Mouse (Mus musculus) ES-CJ7 (cell line): ENCODE measurements around the gene Gigyf1.
A peak's percentile ranks its signal among the peaks of the same experiment; 100 is the strongest.

Experiments used
- DNase-seq: peaks from one replicate; pipeline ENCODE4 v3.0.0; 2011; ENCODE audit warnings: low read depth, low spot score

Gene Gigyf1

DNA sequence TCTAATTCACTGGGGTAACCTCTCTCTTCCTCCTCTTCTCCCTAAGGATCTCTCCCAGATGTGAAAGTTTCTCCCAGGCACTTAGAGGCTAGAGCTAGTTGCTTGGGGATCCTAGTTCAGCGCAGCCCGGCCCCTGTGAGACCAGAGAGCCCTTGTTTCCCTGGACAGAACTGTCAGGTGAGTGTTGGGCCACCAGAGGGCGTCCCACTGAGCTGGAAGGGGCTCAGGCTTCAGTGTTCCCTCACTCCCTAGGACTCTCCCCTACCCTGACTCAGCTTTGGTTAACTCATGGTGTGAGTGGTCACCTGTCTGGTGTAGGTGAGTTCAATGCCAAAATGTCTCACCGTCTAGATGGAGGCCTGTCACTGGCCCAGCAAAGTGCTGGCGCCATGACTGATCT lies at the start of gene Gigyf1:
Gigyf1 (plus strand) TSS at position 113 of the 400 bp plus-strand sequence.
- peak; percentile 65 for DNase-seq

DNA sequence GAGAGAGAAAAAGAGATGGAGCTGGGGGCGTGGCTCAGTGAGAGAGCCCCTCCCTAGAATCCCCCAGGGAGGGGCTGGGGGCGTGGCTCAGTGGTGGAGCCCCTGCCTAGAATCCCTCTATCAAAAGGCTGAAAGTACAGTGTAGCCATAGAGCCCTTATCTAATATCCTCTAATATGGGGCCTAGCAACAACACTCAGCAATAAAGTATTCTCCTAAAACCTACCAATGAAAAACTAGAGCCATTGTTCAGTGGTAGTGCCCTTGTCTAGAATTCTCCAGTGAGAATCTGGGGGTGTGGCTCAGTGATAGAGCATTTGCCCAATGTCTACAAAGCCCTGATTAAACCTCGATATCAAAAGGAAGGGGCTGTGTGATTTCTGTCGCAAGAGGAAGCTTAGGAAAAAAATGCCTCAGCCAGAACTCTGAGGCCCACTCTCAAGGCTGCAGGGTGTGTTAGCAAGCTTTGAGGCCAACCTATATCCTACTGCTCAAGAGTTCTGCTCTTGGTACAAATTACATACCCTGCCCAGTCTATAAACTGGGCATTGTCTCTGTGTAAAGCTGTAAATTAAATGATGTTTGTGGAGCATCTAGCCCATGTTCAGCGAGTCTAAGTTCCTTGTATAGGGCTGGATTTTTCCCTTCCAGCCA lies 46.0 kb upstream of the Gigyf1 start:
- no peak for DNase-seq

DNA sequence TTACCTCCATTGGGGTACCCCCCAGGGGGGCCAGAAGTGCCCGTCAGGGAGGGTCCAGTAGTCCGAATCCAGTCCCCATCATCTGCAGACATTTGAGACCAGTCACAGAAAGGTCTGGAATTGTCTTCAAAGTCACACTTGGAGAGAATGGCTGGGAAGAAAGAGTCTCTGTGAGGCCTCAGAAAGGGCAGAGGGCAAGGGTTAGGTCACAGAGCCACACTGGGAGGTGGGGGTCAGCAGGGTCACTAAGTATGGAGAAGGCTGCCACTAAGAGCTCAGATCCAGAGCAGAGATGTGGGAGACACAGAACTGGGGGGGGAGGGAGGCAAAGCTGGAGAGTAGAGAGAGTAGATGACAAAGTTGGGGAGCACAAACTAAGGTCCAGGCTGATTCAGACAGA lies 44.0 kb upstream of the Gigyf1 start:
- DNase-seq: no peak

DNA sequence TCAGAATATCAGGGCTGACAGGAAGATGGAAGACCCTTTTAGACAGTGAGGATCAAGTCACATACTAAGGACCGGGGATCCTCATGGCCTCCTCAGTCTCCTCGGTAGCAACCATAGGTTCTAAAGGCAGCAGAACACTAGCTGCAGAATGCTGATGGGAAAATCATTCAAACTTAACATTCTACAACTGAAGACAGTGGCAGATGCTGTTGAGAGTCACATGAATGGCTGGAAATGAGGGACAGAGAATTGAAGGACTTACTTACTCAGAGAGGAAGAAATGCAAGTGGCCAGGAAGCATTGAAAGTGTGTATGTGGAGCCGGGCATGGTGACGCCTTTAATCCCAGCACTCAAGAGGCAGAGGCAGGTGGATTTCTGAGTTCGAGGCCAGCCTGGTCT lies 41.4 kb upstream of the Gigyf1 start, which contains the start of gene Zan:
Zan (minus strand) TSS at position 101 of the 400 bp plus-strand sequence.
- DNase-seq: no peak

DNA sequence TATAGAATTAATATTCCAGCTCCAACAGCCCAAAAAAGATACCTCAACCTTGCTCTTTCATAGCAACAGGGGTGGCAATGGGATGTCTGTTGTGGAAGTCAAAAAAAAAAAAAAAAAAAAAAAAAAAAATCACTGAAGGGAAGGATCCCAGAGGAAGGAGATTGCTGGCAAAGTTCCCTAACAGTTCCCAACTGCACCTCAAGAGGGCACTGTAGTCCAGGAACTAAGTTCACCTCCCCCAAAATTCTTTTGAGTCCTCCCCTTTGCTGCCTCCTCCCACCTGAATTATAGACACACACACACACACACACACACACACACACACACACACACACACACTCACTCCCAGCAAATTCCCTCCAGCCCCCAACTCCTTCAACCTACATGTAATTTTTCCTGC lies 37.2 kb upstream of the Gigyf1 start:
- DNase-seq: peak; percentile 86

DNA sequence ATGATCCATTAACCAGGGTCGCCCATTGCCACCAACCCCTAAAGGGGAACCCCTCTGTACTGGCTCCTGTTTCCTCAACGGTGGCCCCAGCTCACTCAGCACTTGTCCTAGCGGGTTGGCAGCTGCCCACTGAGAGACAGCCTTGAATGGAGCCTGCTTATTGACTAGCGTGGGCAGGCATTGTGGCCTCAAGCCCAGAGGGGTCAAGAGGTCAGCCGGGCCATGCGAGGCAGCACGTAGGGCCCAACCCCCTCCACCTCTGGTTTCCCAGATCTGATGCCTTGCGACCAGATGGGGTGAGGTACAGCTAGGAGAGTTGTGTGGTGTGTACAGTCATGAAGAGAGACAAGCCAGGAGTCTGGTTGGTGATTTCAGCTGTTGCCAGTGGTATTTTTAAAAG lies 36.5 kb upstream of the Gigyf1 start:
- no peak for DNase-seq

DNA sequence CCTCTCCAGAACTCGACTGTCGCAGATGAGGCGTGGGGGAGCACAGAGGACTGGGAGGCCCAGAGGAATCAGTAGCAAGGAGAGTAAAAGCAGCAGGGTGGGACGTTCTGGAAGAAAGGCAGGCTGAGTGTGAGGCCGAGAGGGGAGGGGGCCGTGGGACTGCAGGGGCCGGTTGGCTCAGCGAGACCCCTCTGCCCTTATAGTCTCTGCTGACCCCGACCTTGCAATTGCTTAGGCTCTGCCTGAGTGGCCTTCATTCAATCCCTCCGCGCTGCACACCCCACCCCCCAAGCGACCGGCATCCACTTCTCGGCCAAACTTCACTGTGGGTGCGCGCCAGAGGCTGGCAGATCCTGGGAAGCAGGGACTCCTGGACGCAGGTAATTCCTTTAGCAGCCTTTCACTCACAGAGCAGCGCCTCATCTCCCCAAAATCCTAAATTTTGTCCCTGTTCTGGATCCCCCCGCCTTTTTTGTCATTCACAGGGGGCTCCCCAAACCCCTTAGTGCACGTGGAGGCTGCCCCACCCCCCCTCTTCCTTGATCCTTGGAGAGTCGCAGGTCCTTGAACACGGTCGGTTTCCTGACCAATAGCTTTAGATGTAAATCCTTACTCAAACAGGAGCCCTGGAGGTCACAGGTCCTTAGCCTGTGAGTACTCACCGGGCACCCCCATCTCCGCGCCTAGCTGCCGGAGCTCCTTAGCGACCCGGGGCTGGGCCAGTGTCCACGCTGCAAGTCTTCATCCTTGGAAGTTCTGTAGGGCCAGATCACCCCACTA lies 33.1 kb upstream of the Gigyf1 start:
- DNase-seq: no peak

DNA sequence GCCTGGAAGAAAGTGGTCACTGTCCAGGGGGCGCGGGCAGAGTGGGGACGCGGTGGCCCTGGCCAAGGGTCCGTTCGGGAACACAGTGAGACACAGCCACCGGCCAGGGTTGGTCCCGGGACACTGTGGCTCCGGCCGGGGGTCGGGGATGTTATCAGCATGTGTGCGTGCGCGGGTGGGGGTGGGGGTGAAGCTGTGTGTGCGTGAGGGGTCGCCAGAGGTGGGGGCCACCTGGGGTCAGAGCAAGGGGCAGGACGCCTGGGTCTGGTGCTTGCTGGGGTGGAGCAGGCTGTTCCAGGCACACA lies 32.5 kb upstream of the Gigyf1 start:
- DNase-seq: no peak

DNA sequence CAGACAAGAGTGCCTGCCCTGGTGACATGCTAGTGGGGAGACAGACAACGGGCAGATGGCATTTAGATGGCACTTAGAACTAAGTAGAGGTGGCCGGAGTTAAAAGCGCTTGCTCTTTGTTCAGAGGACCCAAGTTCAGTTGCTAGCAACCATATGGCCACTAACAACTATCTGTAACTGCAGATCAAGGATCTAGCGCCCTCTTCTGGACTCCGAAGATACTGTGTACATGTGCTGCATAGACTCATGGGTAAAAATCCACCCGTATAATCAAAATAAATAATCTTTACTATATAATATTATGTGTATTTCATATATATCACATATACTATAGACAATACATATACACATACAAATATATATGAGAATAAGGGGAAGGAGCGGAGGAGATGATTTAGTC lies 30.7 kb upstream of the Gigyf1 start:
- DNase-seq: peak; percentile 83

DNA sequence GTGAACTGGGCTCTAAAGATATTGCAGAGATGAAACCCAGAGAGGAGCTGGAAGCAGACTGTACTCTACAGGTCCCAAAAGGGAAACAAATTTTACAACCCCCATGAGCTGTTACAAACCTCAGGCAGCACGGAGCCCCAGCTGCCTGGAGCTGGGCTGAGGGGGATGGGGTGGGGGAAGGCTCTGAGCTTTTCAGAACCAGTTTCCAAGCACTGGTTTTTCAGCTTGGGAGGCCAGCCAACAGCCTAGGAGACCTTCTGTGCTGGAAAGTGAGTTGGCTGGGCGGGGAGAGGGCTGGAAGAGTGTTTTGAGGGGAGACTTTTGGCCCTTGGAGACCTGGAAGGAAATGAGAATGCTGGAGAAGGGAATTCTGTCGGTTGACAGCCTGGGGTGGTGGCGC lies 26.8 kb upstream of the Gigyf1 start:
- DNase-seq: no peak

DNA sequence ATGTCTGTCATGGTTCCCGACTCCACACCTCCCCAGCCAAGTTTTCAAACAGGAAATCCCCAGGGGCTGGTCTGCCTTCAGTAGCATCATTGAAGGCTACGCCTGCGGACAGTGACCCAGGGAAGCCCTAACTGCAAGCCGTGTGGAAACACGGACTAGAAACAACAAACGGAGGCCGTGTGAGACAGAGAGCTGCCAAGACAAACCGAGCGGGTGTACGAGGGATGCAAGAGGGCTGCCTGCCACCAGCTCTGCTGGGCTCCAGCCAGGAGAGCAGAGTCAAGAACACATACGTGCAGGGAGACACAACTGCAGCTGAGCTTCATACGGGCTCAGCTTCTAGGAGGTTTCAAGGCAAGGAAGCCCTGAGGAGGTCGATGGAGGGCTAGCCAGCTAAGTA lies 24.5 kb upstream of the Gigyf1 start:
- no peak for DNase-seq

DNA sequence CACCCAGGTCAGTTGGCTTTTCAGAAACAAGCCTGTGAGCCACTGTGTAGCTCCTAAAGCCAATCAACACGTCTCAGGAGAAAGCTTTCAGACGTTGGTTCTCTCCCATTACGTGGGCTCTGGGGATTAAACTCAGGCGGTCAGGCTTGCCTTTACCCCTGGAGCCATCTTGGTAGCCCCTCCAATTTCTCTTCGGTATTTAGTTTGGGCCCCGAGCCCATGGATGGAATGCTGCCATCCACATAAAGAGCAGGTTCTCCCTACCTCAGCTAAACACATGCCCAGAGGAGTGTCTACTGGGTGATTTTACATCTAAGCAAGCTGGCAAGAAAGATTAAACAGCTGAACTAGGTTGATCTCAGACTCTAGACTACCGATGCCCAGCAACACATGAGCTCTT lies 18.2 kb upstream of the Gigyf1 start:
- DNase-seq: no peak

DNA sequence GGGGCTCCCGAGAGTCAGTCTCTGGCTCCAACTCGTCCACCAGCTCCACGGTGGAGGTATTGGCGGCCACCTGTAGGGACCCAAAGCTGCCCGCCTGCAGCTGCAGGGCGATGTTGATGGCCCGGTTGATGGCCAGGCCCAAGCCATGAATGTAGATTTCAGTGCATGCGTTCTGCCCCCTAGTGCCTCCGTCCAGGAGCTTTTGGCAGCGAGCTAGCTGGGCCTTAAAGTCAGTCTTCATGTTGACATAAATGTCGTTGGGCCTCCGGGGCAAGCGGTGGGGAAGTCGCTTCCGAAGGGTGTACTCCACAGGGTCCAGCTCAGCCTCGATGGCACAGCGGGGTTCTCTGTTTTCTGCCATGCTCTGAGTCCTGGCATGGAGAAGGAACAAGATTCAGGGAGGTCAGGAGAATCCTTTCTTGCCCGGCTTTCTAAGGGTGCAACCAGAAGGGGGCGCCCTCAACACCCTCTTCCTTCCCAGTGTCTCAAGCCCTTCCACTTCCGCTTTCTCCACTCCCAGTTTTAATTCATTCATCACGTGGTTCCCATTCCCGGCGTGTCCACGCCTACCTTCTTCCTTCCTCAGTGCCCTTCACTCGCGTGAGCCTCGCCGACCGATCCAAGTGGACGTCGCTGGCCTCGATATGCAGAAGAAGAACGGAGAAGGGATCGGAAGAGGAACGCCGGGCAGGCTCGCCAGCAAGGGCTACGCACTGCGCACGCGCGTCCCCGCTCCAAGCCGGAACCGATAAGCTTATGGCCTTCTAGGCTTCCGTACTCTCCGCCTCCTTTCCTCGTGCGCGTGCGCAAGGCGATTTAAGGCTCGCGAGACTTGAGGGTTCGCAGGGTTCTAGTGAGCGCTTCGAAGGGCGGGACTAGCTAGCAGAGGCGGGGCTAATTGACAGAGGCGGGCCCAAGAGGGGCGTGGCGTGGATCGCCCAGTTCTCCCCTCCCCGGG lies 16.4 kb upstream of the Gigyf1 start, which contains the start of gene Pop7:
Pop7 (minus strand) TSS at position 810 of the 958 bp plus-strand sequence.
- peak; percentile 100 for DNase-seq

DNA sequence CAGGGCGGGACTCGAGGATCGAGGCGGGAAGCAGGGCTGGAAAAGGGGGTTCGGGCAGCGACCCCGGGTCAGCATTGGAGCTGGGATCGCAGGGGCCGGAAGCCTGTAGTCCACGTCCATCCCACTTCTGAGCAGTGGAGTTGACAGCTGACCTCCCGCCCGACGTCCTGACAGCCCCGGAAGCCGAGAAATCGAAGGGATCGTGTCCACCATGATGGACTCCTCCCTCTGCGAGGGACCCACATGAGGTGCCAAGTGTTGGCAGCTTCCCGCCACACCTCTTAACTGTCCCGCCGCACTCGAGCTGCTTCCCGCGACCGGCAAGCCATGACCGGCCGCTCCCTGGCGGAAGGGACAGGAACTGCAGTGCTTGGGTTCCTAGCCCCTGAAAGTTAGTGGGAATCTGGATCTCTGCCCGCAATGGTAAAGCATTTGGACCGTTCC lies 15.7 kb upstream of the Gigyf1 start:
- peak; percentile 92 for DNase-seq

DNA sequence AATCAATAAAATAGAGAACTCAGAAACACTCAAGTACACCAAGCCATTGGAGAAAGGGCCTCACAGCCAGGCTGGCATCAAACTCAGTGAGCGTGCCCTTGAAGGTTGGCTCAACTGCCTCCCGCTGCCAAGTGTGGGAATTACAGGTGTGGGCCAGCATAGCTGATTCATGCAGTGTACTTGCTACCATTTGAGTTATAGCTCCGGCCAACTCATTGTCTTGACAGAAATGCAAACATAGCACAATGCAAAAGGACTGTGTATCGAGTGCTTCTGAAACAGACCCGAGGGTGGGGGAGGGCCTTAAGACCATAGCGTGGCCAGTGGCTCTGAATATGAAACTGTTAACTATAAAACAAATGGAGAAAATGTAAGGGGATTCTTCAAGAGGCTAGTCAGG lies 14.3 kb upstream of the Gigyf1 start:
- peak; percentile 41 for DNase-seq

DNA sequence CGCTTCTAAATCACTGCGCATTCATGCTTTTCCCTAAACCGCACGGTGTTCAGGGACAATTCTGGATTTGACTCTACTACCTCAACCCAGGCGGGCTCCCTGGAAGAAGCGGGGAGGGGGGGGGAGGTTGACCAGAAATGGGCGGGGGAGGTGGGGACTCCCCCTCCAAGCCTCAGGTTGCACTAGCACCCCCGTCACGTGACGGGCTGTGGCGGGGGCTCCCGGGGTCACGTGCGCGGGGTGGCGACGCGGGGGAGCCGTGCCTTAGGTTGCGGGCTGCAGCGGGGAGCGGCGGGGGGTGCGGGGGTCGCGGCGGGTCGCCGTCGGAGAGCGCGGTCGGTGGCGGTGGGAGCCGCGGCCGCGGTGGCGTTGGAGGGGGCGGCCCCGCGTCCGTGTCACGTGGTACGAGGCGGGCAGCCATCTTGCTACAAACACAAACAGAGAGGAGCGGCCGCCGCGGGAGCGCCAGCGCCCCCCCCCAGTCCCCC lies 8.3 kb upstream of the Gigyf1 start:
- DNase-seq: peak; percentile 55

DNA sequence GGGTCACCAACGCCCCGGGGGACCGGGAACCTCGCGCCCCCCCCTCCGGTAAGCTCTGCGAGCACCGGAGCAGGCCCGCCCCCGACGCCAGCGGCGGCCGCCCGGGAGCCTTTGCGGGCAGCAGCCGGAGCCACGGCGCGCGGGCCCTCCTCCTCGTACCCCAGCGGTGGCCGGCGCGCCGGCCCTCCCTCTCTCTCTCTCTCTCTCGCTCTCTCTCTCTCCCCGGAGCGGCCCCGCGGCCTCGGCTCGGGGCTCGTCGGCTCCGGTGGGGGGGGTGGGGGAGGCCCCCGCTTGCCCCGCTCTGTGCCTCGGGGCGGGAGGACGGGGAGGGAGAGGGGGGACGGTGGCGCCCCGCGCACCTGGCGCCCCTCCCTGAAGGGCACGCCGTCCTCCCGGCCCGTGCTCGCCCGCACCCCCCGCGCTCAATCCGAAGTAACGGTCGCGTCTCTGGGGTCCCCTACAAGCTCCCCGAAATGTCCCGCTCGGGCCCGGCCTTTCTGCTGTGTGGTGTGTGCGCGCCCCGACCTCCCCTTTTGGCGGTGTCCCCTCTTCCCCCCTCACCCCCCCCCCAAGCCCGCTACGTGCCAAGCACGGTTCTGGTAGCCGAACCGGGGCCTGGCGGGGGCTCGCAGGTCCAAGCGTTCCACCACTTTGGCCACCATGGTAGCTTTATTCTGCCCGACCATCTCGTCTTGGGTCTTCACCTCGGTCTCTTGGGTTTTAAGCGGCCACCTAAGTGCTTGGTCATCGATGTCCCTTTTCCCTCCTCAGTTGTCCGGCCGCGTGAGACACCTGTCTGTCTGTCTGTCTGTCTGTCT lies 7.6 kb upstream of the Gigyf1 start:
- no peak for DNase-seq

DNA sequence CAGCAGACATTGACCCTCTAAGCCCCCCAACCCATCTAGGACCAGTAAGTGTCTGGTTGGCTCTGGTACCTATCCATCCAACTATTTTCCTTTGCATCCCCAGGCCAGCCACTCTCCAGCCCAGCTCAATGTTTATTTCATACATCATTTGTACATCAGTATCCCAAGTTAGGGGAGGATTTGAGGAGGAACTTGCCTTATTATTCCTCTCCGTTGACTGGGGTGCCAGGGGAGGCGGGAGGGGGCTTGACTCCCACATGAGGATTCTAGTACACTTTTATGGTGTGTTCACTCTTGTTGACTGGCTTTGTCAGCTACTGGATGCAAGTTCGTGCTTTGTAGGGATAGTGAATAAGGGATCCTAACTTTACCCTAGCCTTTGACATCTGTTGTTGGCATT lies 6.6 kb upstream of the Gigyf1 start:
- DNase-seq: no peak

DNA sequence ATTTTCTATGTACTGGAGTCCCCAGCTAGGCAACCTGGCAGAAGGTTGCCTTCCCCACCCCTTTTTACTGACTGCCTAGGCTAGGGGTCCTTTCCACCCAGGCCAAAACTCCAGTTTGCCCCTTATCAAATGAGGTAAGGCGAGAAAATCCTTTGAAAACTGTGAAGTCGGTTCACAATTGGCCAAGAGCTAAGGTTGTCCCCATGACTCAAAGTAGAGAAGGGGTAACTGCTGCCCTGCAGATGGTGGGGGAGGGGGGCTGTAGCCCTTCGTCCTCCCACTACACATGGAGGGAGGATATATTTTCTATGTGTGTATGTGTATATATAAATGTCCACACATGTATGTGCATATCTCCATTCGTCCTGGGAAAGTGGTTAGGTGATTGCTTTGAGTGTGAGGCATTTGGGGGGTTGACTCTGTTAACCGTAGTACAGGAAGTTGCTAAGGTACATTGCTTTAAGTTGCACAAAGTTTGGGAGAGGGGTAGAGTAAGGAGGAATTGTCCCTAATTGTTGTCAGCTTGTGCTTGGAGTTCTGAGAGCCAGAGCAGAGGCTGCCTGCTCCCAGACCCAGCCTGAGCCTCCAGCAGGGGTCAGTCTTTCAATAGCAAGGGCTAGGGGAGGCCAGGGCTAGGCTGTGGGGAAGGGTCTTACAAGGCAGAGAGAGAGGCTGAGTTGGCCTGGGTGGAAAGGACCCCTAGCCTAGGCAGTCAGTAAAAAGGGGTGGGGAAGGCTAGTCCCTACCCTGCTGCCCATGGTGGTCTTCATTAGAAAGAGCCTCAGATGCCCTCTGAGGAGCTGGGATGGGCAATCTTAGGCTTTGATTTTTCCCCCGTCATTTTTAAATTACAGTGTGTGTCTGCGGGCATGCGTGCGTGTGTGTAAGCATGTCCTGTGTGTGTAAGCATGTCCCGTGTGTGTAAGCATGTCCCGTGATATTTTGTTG lies 5.2 kb upstream of the Gigyf1 start:
- DNase-seq: peak; percentile 48
